Mouse (Mus musculus): ENCODE measurements at regions not wholly inside any gene's neighbourhood (a gene's known extent, or its start where the extent isn't known, plus 50 kb on each side); places are given as distances from the start of the nearest gene placed in this dataset.

DNA sequence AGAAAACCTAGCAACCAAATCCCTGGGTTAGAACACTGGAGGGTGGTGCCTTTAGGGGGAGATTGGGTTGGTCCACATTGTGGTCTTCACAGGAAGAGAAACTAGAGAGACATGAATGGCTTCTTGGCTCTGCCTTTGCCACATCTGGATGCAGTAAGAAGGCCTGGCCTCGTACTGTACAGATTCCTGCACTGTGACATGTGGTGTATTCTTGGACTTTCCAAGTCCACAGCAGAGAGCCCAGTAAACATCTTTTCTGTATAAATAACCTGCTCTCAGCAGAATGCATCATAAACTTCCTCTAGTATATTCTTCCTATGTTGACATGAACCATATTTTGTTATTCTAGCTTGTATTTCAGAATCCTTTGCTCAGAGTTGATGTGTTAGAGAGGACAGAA is 235.7 kb downstream of the Ankrd50 start:
- no peak for TF ChIP-seq MAFK (IDR thresholded peaks at IDR 0.05; ENCODE audit: borderline replicate concordance, low read depth, low read length)
- no peak for TF ChIP-seq CHD1 (IDR thresholded peaks at IDR 0.05; ENCODE audit: low read depth, low read length)
- no peak for TF ChIP-seq E2F4 (IDR thresholded peaks at IDR 0.05; ENCODE audit: borderline replicate concordance, low read depth, low read length)
- no peak for TF ChIP-seq TCF12 (IDR thresholded peaks at IDR 0.05; ENCODE audit: low read depth, low read length)
- no peak for TF ChIP-seq MXI1 (IDR thresholded peaks at IDR 0.05; ENCODE audit: low read depth, low read length)
- no peak for TF ChIP-seq MEF2A (IDR thresholded peaks at IDR 0.05; ENCODE audit: extremely low read depth, insufficient replicate concordance, low read depth, low read length, poor library complexity, severe bottlenecking)
- no peak for TF ChIP-seq MYC (IDR thresholded peaks at IDR 0.05; ENCODE audit: low read depth, low read length)
- no peak for TF ChIP-seq ZNF384 (IDR thresholded peaks at IDR 0.05; ENCODE audit: low read depth, low read length)
- no peak for TF ChIP-seq HCFC1 (IDR thresholded peaks at IDR 0.05; ENCODE audit: low read depth, low read length)
- no peak for TF ChIP-seq ZC3H11A (IDR thresholded peaks at IDR 0.05; ENCODE audit: low read depth, low read length)
- TF ChIP-seq USF1 (IDR thresholded peaks at IDR 0.05; ENCODE audit: low read depth, low read length): no peak
- no peak for TF ChIP-seq GATA1 (IDR thresholded peaks at IDR 0.05; ENCODE audit: low read depth, low read length)
- no peak for TF ChIP-seq ELF1 (IDR thresholded peaks at IDR 0.05; ENCODE audit: low read depth, low read length)
- no peak for TF ChIP-seq ZMIZ1 (IDR thresholded peaks at IDR 0.05; ENCODE audit: low read depth, low read length)
- Histone ChIP-seq H3K27ac (ENCODE audit: control insufficient read depth, low read depth, low read length) (no peak overlapping the region), H3K4me3 (ENCODE audit: control insufficient read depth in 1 of 2, insufficient read depth in 1 of 2, low read depth in 2 of 2, low read length in 2 of 2) (no peak overlapping the region), H3K27me3 (ENCODE audit: control insufficient read depth in 1 of 2, insufficient read depth in 2 of 2, low read length in 2 of 2) (no peaks in the 10 kb centered on the region), H3K9ac (ENCODE audit: control insufficient read depth, low read depth, low read length, poor library complexity, severe bottlenecking) (no peak overlapping the region), H3K36me3 (ENCODE audit: control insufficient read depth in 1 of 2, insufficient read depth in 2 of 2, low read length in 2 of 2) (no peaks in the 10 kb centered on the region), H3K9me3 (replicated peaks; ENCODE audit: insufficient read depth, low read length) (no peaks in the 10 kb centered on the region), H3K4me1 (ENCODE audit: control insufficient read depth in 1 of 2, insufficient read depth in 2 of 2, low read length in 2 of 2) (no peaks in the 10 kb centered on the region), H3K79me2 (ENCODE audit: control insufficient read depth, insufficient read depth, low read length, poor library complexity) (no peaks in the 10 kb centered on the region)
- no peak for DNase-seq (ENCODE audit: low read depth, low spot score)

DNA sequence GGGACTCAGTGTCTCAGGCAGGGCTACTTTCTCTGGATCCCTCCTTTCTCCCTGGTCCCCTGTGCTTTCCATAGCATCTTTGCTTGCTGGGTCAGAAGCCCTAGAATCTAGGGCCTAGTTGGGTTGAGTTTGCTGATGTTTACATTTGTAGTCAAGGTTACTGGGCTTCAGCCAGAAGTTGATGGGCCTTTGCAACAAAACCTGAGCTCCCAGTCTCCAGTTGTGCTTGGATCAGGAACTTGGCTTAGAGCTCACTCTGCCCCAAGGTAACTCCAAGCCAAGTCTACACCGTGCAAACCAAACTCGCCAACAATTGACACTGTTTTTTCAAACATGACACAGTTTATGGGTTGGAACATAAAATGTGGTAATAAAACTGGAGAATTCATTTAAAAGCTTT is 238.2 kb downstream of the Ankrd50 start:
- Histone ChIP-seq H3K79me2 (ENCODE audit: control insufficient read depth, insufficient read depth, low read length, poor library complexity) (no peaks in the 10 kb centered on the region), H3K9me3 (replicated peaks; ENCODE audit: insufficient read depth, low read length) (no peaks in the 10 kb centered on the region), H3K4me3 (ENCODE audit: control insufficient read depth in 1 of 2, insufficient read depth in 1 of 2, low read depth in 2 of 2, low read length in 2 of 2) (no peak overlapping the region), H3K4me1 (ENCODE audit: control insufficient read depth in 1 of 2, insufficient read depth in 2 of 2, low read length in 2 of 2) (no peaks in the 10 kb centered on the region), H3K27ac (ENCODE audit: control insufficient read depth, low read depth, low read length) (no peak overlapping the region), H3K27me3 (ENCODE audit: control insufficient read depth in 1 of 2, insufficient read depth in 2 of 2, low read length in 2 of 2) (no peaks in the 10 kb centered on the region), H3K9ac (ENCODE audit: control insufficient read depth, low read depth, low read length, poor library complexity, severe bottlenecking) (no peak overlapping the region), H3K36me3 (ENCODE audit: control insufficient read depth in 1 of 2, insufficient read depth in 2 of 2, low read length in 2 of 2) (no peaks in the 10 kb centered on the region)
- TF ChIP-seq POLR2AphosphoS5 (IDR thresholded peaks at IDR 0.05; ENCODE audit: borderline replicate concordance, low read depth, low read length): no peak
- no peak for TF ChIP-seq RCOR1 (IDR thresholded peaks at IDR 0.05; ENCODE audit: low read depth, low read length)
- TF ChIP-seq MYC (IDR thresholded peaks at IDR 0.05; ENCODE audit: low read depth, low read length): no peak
- TF ChIP-seq KAT2A (conservative IDR thresholded peaks at IDR 0.05; ENCODE audit: low read depth, low read length): no peak
- no peak for TF ChIP-seq TCF12 (IDR thresholded peaks at IDR 0.05; ENCODE audit: low read depth, low read length)
- no peak for TF ChIP-seq EP300 (IDR thresholded peaks at IDR 0.05; ENCODE audit: low read depth in 1 of 2, low read length in 2 of 2)
- no peak for TF ChIP-seq JUND (IDR thresholded peaks at IDR 0.05; ENCODE audit: low read depth, low read length)
- no peak for DNase-seq (ENCODE audit: low read depth, low spot score)
